Mouse (Mus musculus): ENCODE data around the gene Rps11. TPM values are rescaled to one million over a fixed set of nuclear protein-coding genes. Genes with fewer than 3 reads are reported as not detected.

Rps11 gene
- polyA plus RNA-seq, 1 experiment from 2014 or later: 1,484 TPM

DNA sequence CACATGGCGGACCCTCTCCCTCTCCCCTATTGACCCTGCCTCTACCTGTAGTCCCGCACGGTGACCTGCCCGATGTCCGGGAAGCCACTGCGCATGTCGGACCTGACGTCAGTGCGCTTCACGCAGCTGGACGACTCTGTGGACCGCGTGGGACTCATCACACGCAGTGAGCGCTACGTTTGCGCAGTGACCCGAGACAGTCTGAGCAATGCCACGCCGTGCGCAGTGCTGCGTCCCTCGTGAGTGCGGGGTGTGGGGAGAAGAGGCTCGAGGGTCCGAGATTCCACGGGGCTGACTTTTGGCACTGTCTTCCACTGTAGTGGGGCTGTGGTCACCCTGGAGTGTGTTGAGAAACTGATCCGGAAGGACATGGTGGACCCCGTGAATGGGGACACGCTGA, 47.7 kb downstream of the Rps11 start:
- H3K27ac ChIP-seq: no peak overlapping the region
- no peak overlapping the region for H3K9ac ChIP-seq
- H3K27me3 ChIP-seq: no peaks in the 10 kb centered on the region
- no peak overlapping the region for H3K4me3 ChIP-seq
- no peak overlapping the region for H3K4me2 ChIP-seq
- WGBS: 86% methylated on average over 30 of the region's 30 CpGs
- H3K9me3 ChIP-seq: no peaks in the 10 kb centered on the region
- H3K4me1 ChIP-seq: peaks cover 11% of the 10 kb centered on the region
- peaks cover 50% of the 10 kb centered on the region for H3K36me3 ChIP-seq
- ATAC-seq (ENCODE audit: insufficient number of reproducible peaks, low FRiP score, low TSS enrichment, low read depth): no peak

DNA sequence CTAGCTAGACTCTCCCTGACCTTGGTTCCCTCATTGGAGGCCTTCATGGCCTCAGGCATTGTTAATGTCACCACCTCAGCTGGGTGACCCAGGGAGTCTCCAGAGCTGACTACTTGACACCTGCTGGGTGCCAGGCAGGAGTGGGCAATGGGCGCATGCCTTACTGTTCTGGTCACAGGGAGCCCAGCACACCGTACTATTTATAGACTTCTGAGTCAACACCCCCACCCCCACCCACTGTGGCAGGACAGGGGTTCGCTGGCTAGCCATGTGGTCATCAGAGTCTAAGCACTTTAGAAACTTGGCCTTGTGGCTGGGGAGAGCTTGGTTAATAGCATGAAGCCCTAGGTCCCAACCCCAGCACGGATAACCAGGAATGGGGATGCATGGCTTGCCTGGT, 48.8 kb downstream of the Rps11 start:
- no peak overlapping the region for H3K9ac ChIP-seq
- H3K27ac ChIP-seq: no peak overlapping the region
- H3K27me3 ChIP-seq: no peaks in the 10 kb centered on the region
- WGBS: 78% methylated on average over 4 of the region's 4 CpGs
- H3K4me2 ChIP-seq: no peak overlapping the region
- H3K9me3 ChIP-seq: no peaks in the 10 kb centered on the region
- H3K4me1 ChIP-seq: peaks cover 3% of the 10 kb centered on the region; the same call in 1 of the 2 replicates
- ATAC-seq (ENCODE audit: insufficient number of reproducible peaks, low FRiP score, low TSS enrichment, low read depth): no peak
- H3K4me3 ChIP-seq: no peak overlapping the region
- H3K36me3 ChIP-seq: peaks cover 47% of the 10 kb centered on the region

DNA sequence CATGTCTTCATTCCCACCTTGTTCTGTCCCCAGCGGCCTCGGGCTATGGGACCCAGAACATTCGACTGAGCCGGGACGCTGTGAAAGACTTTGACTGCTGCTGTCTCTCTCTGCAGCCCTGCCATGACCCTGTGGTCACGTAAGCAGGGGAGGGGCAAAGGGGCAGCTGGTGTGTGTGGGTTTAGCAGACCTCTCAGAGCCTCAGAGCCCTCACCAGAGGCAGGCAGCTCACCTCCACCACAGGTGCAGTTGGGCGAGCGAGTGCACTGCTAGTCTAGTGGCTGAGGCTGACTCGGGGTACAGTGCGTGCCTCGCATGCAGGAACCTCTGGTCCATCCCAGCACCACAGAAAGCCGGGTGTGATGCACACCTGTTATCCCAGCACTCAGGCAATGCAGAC, 50.3 kb downstream of the Rps11 start:
- Histone ChIP-seq H3K27ac (no peak overlapping the region), H3K4me2 (no peak overlapping the region), H3K4me3 (no peak overlapping the region), H3K4me1 (no peaks in the 10 kb centered on the region), H3K27me3 (no peaks in the 10 kb centered on the region), H3K9ac (no peak overlapping the region), H3K36me3 (peaks cover 47% of the 10 kb centered on the region), H3K9me3 (no peaks in the 10 kb centered on the region)
- 86% methylated on average over 12 of the region's 12 CpGs for whole genome bisulfite sequencing
- ATAC-seq (ENCODE audit: insufficient number of reproducible peaks, low FRiP score, low TSS enrichment, low read depth): no peak

- Histone ChIP-seq H3K9ac (no peak overlapping the region), H3K9me3 (no peaks in the 10 kb centered on the region), H3K4me1 (no peaks in the 10 kb centered on the region), H3K36me3 (peaks cover 47% of the 10 kb centered on the region), H3K27ac (no peak overlapping the region), H3K4me3 (no peak overlapping the region), H3K27me3 (no peaks in the 10 kb centered on the region), H3K4me2 (no peak overlapping the region)
- ATAC-seq (ENCODE audit: insufficient number of reproducible peaks, low FRiP score, low TSS enrichment, low read depth): no peak
- WGBS: 84% methylated on average over 7 of the region's 7 CpGs
These were observed 51.0 kb downstream of the Rps11 start for GRCm38 (mm10) chr7:45073171-45073707.

MicroRNAs encoded within 50 kb of the gene (microRNA counts, 519-probe panel; counts per million panel counts)
- microRNA mmu-miR-150: 2,254 counts per million, percentile 43 among the panel's probes with 10 or more counts

Small RNAs within 50 kb of the gene (microRNA-seq; reads per million reads assigned to microRNA genes)
- gene Mir150 (17.8 reads per million, percentile 32 among the genes with 10 or more reads in this experiment), gene Mir5121 (10.0 reads per million, percentile 25 among the genes with 10 or more reads in this experiment), gene Mir7055 (not detected)

Other genes with a start within 250 kb of the Rps11 start
- gene Med25, start 231.7 kb downstream of the Rps11 start, polyA plus RNA-seq (2015; fragmentation: Nextera tagmentation; extraction: Ambion mirVana): 103 and 109 TPM in 2 replicates
- 22.8 and 24.2 TPM in 2 replicates for gene Fuz, start 228.4 kb downstream of the Rps11 start, polyA plus RNA-seq (2015; fragmentation: Nextera tagmentation; extraction: Ambion mirVana)
- gene Ap2a1, start 194.9 kb downstream of the Rps11 start, polyA plus RNA-seq (2015; fragmentation: Nextera tagmentation; extraction: Ambion mirVana): 68.8 and 71.9 TPM in 2 replicates
- gene Tsks, start 181.2 kb downstream of the Rps11 start, polyA plus RNA-seq (2015; fragmentation: Nextera tagmentation; extraction: Ambion mirVana): 0.17 TPM in 1 of 2 replicates, not detected in the other
- 27.9 and 28.3 TPM in 2 replicates for gene Cpt1c, start 149.6 kb downstream of the Rps11 start, polyA plus RNA-seq (2015; fragmentation: Nextera tagmentation; extraction: Ambion mirVana)
- gene Prmt1, start 137.9 kb downstream of the Rps11 start, polyA plus RNA-seq (2015; fragmentation: Nextera tagmentation; extraction: Ambion mirVana): 408 and 429 TPM in 2 replicates
- 101 and 105 TPM in 2 replicates for gene Irf3, start 126.8 kb downstream of the Rps11 start, polyA plus RNA-seq (2015; fragmentation: Nextera tagmentation; extraction: Ambion mirVana)
- 58.8 and 59.4 TPM in 2 replicates for gene Bcl2l12, start 125.7 kb downstream of the Rps11 start, polyA plus RNA-seq (2015; fragmentation: Nextera tagmentation; extraction: Ambion mirVana)
- gene Scaf1, start 108.1 kb downstream of the Rps11 start, polyA plus RNA-seq (2015; fragmentation: Nextera tagmentation; extraction: Ambion mirVana): 34.8 TPM in 2 replicates
- gene Rras, start 106.5 kb downstream of the Rps11 start, polyA plus RNA-seq (2015; fragmentation: Nextera tagmentation; extraction: Ambion mirVana): 44.9 and 49.1 TPM in 2 replicates
- gene Prr12, start 71.6 kb downstream of the Rps11 start, polyA plus RNA-seq (2015; fragmentation: Nextera tagmentation; extraction: Ambion mirVana): 9.3 and 11.5 TPM in 2 replicates
- gene Nosip, start 62.0 kb downstream of the Rps11 start, polyA plus RNA-seq (2015; fragmentation: Nextera tagmentation; extraction: Ambion mirVana): 63.0 and 70.3 TPM in 2 replicates
- 23.1 and 25.1 TPM in 2 replicates for gene Prrg2, start 61.8 kb downstream of the Rps11 start, polyA plus RNA-seq (2015; fragmentation: Nextera tagmentation; extraction: Ambion mirVana)
- gene Rcn3, start 32.2 kb downstream of the Rps11 start, polyA plus RNA-seq (2015; fragmentation: Nextera tagmentation; extraction: Ambion mirVana): 653 and 714 TPM in 2 replicates
- 99.7 and 121 TPM in 2 replicates for gene Fcgrt, start 20.6 kb downstream of the Rps11 start, polyA plus RNA-seq (2015; fragmentation: Nextera tagmentation; extraction: Ambion mirVana)
- 1,220 and 1,390 TPM in 2 replicates for gene Rpl13a, start 4.3 kb upstream of the Rps11 start, polyA plus RNA-seq (2015; fragmentation: Nextera tagmentation; extraction: Ambion mirVana)
- 0.65 TPM in 1 of 2 replicates, not detected in the other for gene Gm45713, start 11.8 kb upstream of the Rps11 start, polyA plus RNA-seq (2015; fragmentation: Nextera tagmentation; extraction: Ambion mirVana)
- 2.1 and 2.7 TPM in 2 replicates for gene Flt3l, start 12.0 kb upstream of the Rps11 start, polyA plus RNA-seq (2015; fragmentation: Nextera tagmentation; extraction: Ambion mirVana)
- gene Pih1d1, start 29.9 kb upstream of the Rps11 start, polyA plus RNA-seq (2015; fragmentation: Nextera tagmentation; extraction: Ambion mirVana): 76.3 and 84.6 TPM in 2 replicates
- 44.1 and 49.1 TPM in 2 replicates for gene Aldh16a1, start 30.1 kb upstream of the Rps11 start, polyA plus RNA-seq (2015; fragmentation: Nextera tagmentation; extraction: Ambion mirVana)
- 0.12 and 0.24 TPM in 2 replicates for gene Slc17a7, start 39.5 kb upstream of the Rps11 start, polyA plus RNA-seq (2015; fragmentation: Nextera tagmentation; extraction: Ambion mirVana)
- gene Gfy, start 55.1 kb upstream of the Rps11 start, polyA plus RNA-seq (2015; fragmentation: Nextera tagmentation; extraction: Ambion mirVana): not detected in 2 replicates
- gene Pth2, start 56.6 kb upstream of the Rps11 start, polyA plus RNA-seq (2015; fragmentation: Nextera tagmentation; extraction: Ambion mirVana): not detected in 2 replicates
- 1.2 and 2.7 TPM in 2 replicates for gene Ccdc155, start 80.5 kb upstream of the Rps11 start, polyA plus RNA-seq (2015; fragmentation: Nextera tagmentation; extraction: Ambion mirVana)
- gene Dkkl1, start 87.7 kb upstream of the Rps11 start, polyA plus RNA-seq (2015; fragmentation: Nextera tagmentation; extraction: Ambion mirVana): 51.2 and 64.5 TPM in 2 replicates
- gene Tead2, start 91.3 kb upstream of the Rps11 start, polyA plus RNA-seq (2015; fragmentation: Nextera tagmentation; extraction: Ambion mirVana): 131 and 134 TPM in 2 replicates
- 3.8 and 5.1 TPM in 2 replicates for gene Cd37, start 114.7 kb upstream of the Rps11 start, polyA plus RNA-seq (2015; fragmentation: Nextera tagmentation; extraction: Ambion mirVana)
- gene Slc6a16, start 116.6 kb upstream of the Rps11 start, polyA plus RNA-seq (2015; fragmentation: Nextera tagmentation; extraction: Ambion mirVana): 0.09 TPM in 1 of 2 replicates, not detected in the other
- gene Slc6a21, start 153.1 kb upstream of the Rps11 start, polyA plus RNA-seq (2015; fragmentation: Nextera tagmentation; extraction: Ambion mirVana): not detected in 2 replicates
- gene Trpm4, start 209.3 kb upstream of the Rps11 start, polyA plus RNA-seq (2015; fragmentation: Nextera tagmentation; extraction: Ambion mirVana): 22.0 and 22.6 TPM in 2 replicates
- gene Hrc, start 210.9 kb upstream of the Rps11 start, polyA plus RNA-seq (2015; fragmentation: Nextera tagmentation; extraction: Ambion mirVana): 6.5 and 15.1 TPM in 2 replicates
- gene Ppfia3, start 242.6 kb upstream of the Rps11 start, polyA plus RNA-seq (2015; fragmentation: Nextera tagmentation; extraction: Ambion mirVana): 7.8 and 9.1 TPM in 2 replicates
- 2.3 and 2.5 TPM in 2 replicates for gene Lin7b, start 246.1 kb upstream of the Rps11 start, polyA plus RNA-seq (2015; fragmentation: Nextera tagmentation; extraction: Ambion mirVana)

All from limb, embryonic 15.5 days (tissue).